ENCODE assay signal across 8 mouse cellular contexts in the genomic region with DNA sequence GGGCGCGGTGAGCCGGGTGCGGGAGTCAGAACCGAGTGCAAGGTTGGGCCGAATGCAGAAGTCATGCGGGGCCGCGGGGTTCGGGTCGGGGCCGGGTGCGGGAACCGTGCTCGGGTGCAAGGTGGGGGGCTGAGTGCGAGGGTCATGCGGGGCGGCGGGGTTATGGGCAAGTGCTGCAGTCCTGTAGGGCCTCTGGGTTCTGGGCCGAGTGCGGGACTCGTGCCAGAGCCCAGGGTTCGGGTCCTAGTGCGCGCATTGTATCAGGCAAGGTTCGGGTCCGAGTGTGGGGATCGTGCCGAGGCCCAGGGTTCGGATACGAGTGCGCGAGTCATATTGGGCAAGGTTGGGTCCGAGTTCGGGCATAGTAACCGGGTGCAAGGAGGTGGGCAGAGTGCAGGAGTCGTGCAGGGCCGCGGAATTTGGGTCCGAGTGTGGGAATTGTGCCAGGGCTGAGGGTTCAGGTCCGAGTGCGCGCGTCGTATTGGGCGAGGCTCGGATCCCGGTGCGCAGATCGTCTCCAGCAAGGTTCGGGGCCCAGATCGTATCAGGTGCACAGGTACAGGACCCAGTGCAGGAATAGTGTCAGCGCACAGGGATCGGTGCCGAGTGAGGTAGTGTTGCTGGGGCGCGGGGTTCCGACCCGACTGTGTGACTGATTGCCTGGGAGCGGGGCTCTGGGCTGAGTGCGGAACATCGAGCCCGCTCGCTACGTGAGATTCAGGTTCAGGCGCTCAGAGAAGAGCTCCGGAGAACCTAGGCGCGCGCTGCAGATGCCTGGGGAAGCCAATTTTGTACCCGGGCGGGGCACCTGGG. TPM values are rescaled to one million over a fixed set of nuclear protein-coding genes. Genes with fewer than 3 reads are reported as not detected.
A peak's percentile ranks its signal among the peaks of the same experiment; 100 is the strongest.
DNase-seq lines count a peak whose midpoint lies in the region; ATAC-seq and TF ChIP-seq lines count a peak whose summit lies in the region.

No protein-coding gene starts in this region.

- no peaks in the 10 kb centered on the region for H3K27me3 ChIP-seq in heart, adult 2 months (ENCODE audit: control insufficient read depth, insufficient read depth, low read length)
- H3K27me3 ChIP-seq in CH12.LX (replicated peaks) = peaks cover 26% of the 10 kb centered on the region
- peaks cover 45% of the 10 kb centered on the region for H3K27me3 ChIP-seq in heart, embryonic 11.5 days (ENCODE audit: control insufficient read depth, insufficient read depth, low read length)
- 0 out of 2 replicates have a peak, but pooled peaks cover 4% of the 10 kb centered on the region for H3K27me3 ChIP-seq in kidney, postnatal 0 days (ENCODE audit: insufficient read depth, low read length)
- peaks cover 18% of the 10 kb centered on the region; the same call in 1 of the 2 replicates for H3K27me3 ChIP-seq in stomach, embryonic 16.5 days (ENCODE audit: control insufficient read depth, insufficient read depth, low read length)

- WGBS in heart, adult 2 months = 1% methylated on average over 72 of the region's 72 CpGs
- WGBS in heart, embryonic 11.5 days (ENCODE audit: insufficient replicate concordance) = under 1% methylated on average over 72 of the region's 72 CpGs
- under 1% methylated on average over 72 of the region's 72 CpGs for WGBS in kidney, postnatal 0 days
- under 1% methylated on average over 72 of the region's 72 CpGs for WGBS in stomach, embryonic 16.5 days

- peak overlapping the region; percentile 60 for H3K4me3 ChIP-seq in heart, adult 2 months
- peak overlapping the region; percentile 68 to 81 (median 70) for H3K4me3 ChIP-seq in CH12.LX (replicated peaks in 1 of 3; ENCODE audit: low read depth in 2 of 3, low read length in 2 of 3, poor library complexity in 1 of 3)
- peak overlapping the region; percentile 67 for H3K4me3 ChIP-seq in heart, embryonic 11.5 days (ENCODE audit: low read depth, low read length)
- H3K4me3 ChIP-seq in kidney, postnatal 0 days (replicated peaks; ENCODE audit: low read depth, low read length) = peak overlapping the region; percentile 95
- peak overlapping the region; percentile 78 for H3K4me3 ChIP-seq in stomach, embryonic 16.5 days (replicated peaks; ENCODE audit: low read length)

- in situ Hi-C loops in CH12.LX (cut with MboI; ENCODE audit: low pct_ligation_motif_present, low pct_unique_long_range_greater_than_20kb, low sequenced_read_pairs) = no loop called here

- H3K4me1 ChIP-seq in heart, adult 2 months (ENCODE audit: control insufficient read depth, insufficient read depth, low read length) = peaks cover 7% of the 10 kb centered on the region
- peaks cover 15% of the 10 kb centered on the region in 2 experiments for H3K4me1 ChIP-seq in CH12.LX (ENCODE audit: control insufficient read depth in 1 of 2, insufficient read depth in 2 of 2)
- 0 out of 2 replicates have a peak, but pooled peaks cover 5% of the 10 kb centered on the region for H3K4me1 ChIP-seq in heart, embryonic 11.5 days (ENCODE audit: control insufficient read depth, insufficient read depth, low read length)
- peaks cover 13% of the 10 kb centered on the region; the same call in 1 of the 2 replicates for H3K4me1 ChIP-seq in kidney, postnatal 0 days (replicated peaks; ENCODE audit: insufficient read depth, low read length)
- H3K4me1 ChIP-seq in stomach, embryonic 16.5 days (ENCODE audit: control insufficient read depth, insufficient read depth, low read length) = peaks cover 13% of the 10 kb centered on the region

- peak overlapping the region; percentile 33 for H3K27ac ChIP-seq in heart, adult 2 months
- no peak overlapping the region for H3K27ac ChIP-seq in CH12.LX (ENCODE audit: insufficient read depth, low read depth)
- no peak overlapping the region for H3K27ac ChIP-seq in heart, embryonic 11.5 days (ENCODE audit: low read depth, low read length)
- no peak overlapping the region for H3K27ac ChIP-seq in kidney, postnatal 0 days
- no peak overlapping the region for H3K27ac ChIP-seq in stomach, embryonic 16.5 days (ENCODE audit: low read length)

- TF ChIP-seq POLR2A in heart, adult 2 months (IDR thresholded peaks at IDR 0.05; ENCODE audit: insufficient read depth, low read depth, low read length) = no peak
- TF ChIP-seq POLR2A in CH12.LX (IDR thresholded peaks at IDR 0.05; ENCODE audit: low read depth, low read length) = no peak

- dilution Hi-C loops in CH12.LX (cut with MboI; ENCODE audit: extremely low pct_ligation_motif_present, extremely low pct_unique_long_range_greater_than_20kb, low sequenced_read_pairs) = no loop called here

- ATAC-seq in heart, embryonic 11.5 days (replicated peaks; ENCODE audit: insufficient number of reproducible peaks, low FRiP score, low TSS enrichment) = peak; percentile 53; the same call in 1 of the 2 replicates
- ATAC-seq in kidney, postnatal 0 days (replicated peaks; ENCODE audit: low FRiP score, low read depth) = peak; percentile 38
- peak; percentile 37; the same call in 1 of the 2 replicates for ATAC-seq in stomach, embryonic 16.5 days (ENCODE audit: insufficient read depth, low FRiP score)

- no peak for TF ChIP-seq CTCF in heart, adult 2 months (IDR thresholded peaks at IDR 0.05)
- no peak for TF ChIP-seq CTCF in CH12.LX (conservative IDR thresholded peaks at IDR 0.05 in 1 of 2, IDR thresholded peaks at IDR 0.05 in 1 of 2; ENCODE audit: low read depth in 2 of 2, low read length in 2 of 2)
- no peak for TF ChIP-seq CTCF in kidney, postnatal 0 days (IDR thresholded peaks at IDR 0.05; ENCODE audit: low read depth)

- H3K9ac ChIP-seq in heart, adult 2 months (ENCODE audit: low read depth, low read length) = peak overlapping the region; percentile 92
- peak overlapping the region; percentile 70 for H3K9ac ChIP-seq in CH12.LX (ENCODE audit: insufficient read depth, low read depth)
- H3K9ac ChIP-seq in heart, embryonic 11.5 days (ENCODE audit: low read depth, low read length) = peak overlapping the region; percentile 85
- H3K9ac ChIP-seq in kidney, postnatal 0 days (ENCODE audit: low read depth, low read length) = peak overlapping the region; percentile 87
- H3K9ac ChIP-seq in stomach, embryonic 16.5 days (ENCODE audit: low read length) = peak overlapping the region; percentile 93

- H3K79me2 ChIP-seq in heart, adult 2 months (replicated peaks; ENCODE audit: control insufficient read depth, insufficient read depth, low read length) = no peaks in the 10 kb centered on the region; the same call in 1 of the 2 replicates
- peaks cover 10% of the 10 kb centered on the region for H3K79me2 ChIP-seq in CH12.LX (replicated peaks; ENCODE audit: control insufficient read depth, extremely low read depth, insufficient read depth, poor library complexity, severe bottlenecking)

- H3K9me3 ChIP-seq in CH12.LX (replicated peaks; ENCODE audit: low read length) = no peaks in the 10 kb centered on the region
- no peaks in the 10 kb centered on the region for H3K9me3 ChIP-seq in heart, embryonic 11.5 days (replicated peaks; ENCODE audit: control insufficient read depth, low read length)
- no peaks in the 10 kb centered on the region for H3K9me3 ChIP-seq in kidney, postnatal 0 days (replicated peaks; ENCODE audit: low read length)
- H3K9me3 ChIP-seq in stomach, embryonic 16.5 days (replicated peaks; ENCODE audit: control insufficient read depth, low read length) = no peaks in the 10 kb centered on the region; the same call in 1 of the 2 replicates

- no peak for TF ChIP-seq RAD21 in CH12.LX (IDR thresholded peaks at IDR 0.05; ENCODE audit: low read depth, low read length)

- intact Hi-C loops in heart, adult 2 months (cut with DNase I) = loop anchor here (2.0 to 5.0 kb wide), 2 partner anchors 22 to 35 kb away; no protein-coding TSS in a partner anchor

- H3K36me3 ChIP-seq in heart, adult 2 months (ENCODE audit: control insufficient read depth, insufficient read depth, low read length) = no peaks in the 10 kb centered on the region
- H3K36me3 ChIP-seq in CH12.LX (replicated peaks in 1 of 2; ENCODE audit: control insufficient read depth in 1 of 2, insufficient read depth in 1 of 2, low read length in 1 of 2) = peaks cover 0 to 1% of the 10 kb centered on the region in 2 experiments
- no peaks in the 10 kb centered on the region for H3K36me3 ChIP-seq in heart, embryonic 11.5 days (ENCODE audit: control insufficient read depth, insufficient read depth, low read length)
- no peaks in the 10 kb centered on the region for H3K36me3 ChIP-seq in kidney, postnatal 0 days (ENCODE audit: insufficient read depth, low read length)
- no peaks in the 10 kb centered on the region for H3K36me3 ChIP-seq in stomach, embryonic 16.5 days (ENCODE audit: control insufficient read depth, insufficient read depth, low read length)

- no peak for TF ChIP-seq EP300 in heart, adult 2 months (IDR thresholded peaks at IDR 0.05; ENCODE audit: insufficient read depth, low read depth, low read length)
- no peak for TF ChIP-seq EP300 in CH12.LX (IDR thresholded peaks at IDR 0.05; ENCODE audit: low read length)

- peak; percentile 44 to 51 for DNase-seq in heart, adult 2 months
- no peak for DNase-seq in heart, adult 9 months (ENCODE audit: low spot score in 2 of 2)
- no peak for DNase-seq in CH12.LX (ENCODE audit: extremely low read depth)
- peak; percentile 83 for DNase-seq in cerebellum, adult 9-11 months
- DNase-seq in kidney, postnatal 0 days (ENCODE audit: low spot score) = peak; percentile 27
- peak; percentile 35 to 49 for DNase-seq in lung, postnatal 4 days

- peak overlapping the region; percentile 63 for H3K4me2 ChIP-seq in CH12.LX (ENCODE audit: insufficient read depth, low read depth, poor library complexity, severe bottlenecking)
- H3K4me2 ChIP-seq in heart, embryonic 11.5 days = peak overlapping the region; percentile 96
- peak overlapping the region; percentile 99 for H3K4me2 ChIP-seq in kidney, postnatal 0 days (ENCODE audit: low read length)
- H3K4me2 ChIP-seq in stomach, embryonic 16.5 days (ENCODE audit: low read depth, low read length) = peak overlapping the region; percentile 99

TF ChIP-seq in CH12.LX, 34 proteins besides CTCF, POLR2A, EP300 and RAD21 (continues in another document):
- no peak for TF ChIP-seq UBTF (IDR thresholded peaks at IDR 0.05; ENCODE audit: low read depth, low read length)
- TF ChIP-seq MYC (IDR thresholded peaks at IDR 0.05; ENCODE audit: low read depth, low read length) = no peak
- TF ChIP-seq ETS1 (conservative IDR thresholded peaks at IDR 0.05; ENCODE audit: low read depth, low read length) = no peak
- no peak for TF ChIP-seq ZNF384 (IDR thresholded peaks at IDR 0.05; ENCODE audit: low read depth, low read length)
- no peak for TF ChIP-seq MAX (IDR thresholded peaks at IDR 0.05; ENCODE audit: low read length)
- TF ChIP-seq USF1 (IDR thresholded peaks at IDR 0.05; ENCODE audit: low read depth, low read length) = no peak
- no peak for TF ChIP-seq IRF4 (IDR thresholded peaks at IDR 0.05; ENCODE audit: low read depth, low read length)

RNA-seq across cellular contexts. Expression of gene Clstn1, which starts 0.7 kb away (rescaled TPM):
- total RNA-seq in heart, adult 2 months (2021) = 10 to 100 TPM; 86.7 to 88.3 TPM
- 25.6 and 26.3 TPM in 2 replicates for polyA plus RNA-seq in heart, adult 2 months (2012; rRNA removed)
- total RNA-seq in CH12.LX (2012; rRNA removed) (51.4 and 53.1 TPM in 2 replicates), CH12.LX (2014; rRNA removed) (26.4 and 27.7 TPM in 2 replicates)
- 35.2 and 36.9 TPM in 2 replicates for polyA plus RNA-seq in CH12.LX (2012; ENCODE audit: insufficient read length, low read depth)
- 12.3 and 18.1 TPM in 2 replicates for polyA plus RNA-seq in heart, embryonic 11.5 days (2014; fragmentation: Nextera tagmentation; extraction: Ambion mirVana)
- 40.7 and 43.9 TPM in 2 replicates for polyA plus RNA-seq in kidney, postnatal 0 days (2015; fragmentation: Nextera tagmentation; extraction: Ambion mirVana)
- 14.7 and 14.9 TPM in 2 replicates for polyA plus RNA-seq in stomach, embryonic 16.5 days (2015; fragmentation: Nextera tagmentation; extraction: Ambion mirVana)

Comparison
In these comparisons a context has a peak if more than half of its experiments do, and no peak if none do; other contexts are left out.
1. DNase-seq: peak in heart, adult 2 months (2 of 2), cerebellum, adult 9-11 months (single experiment), kidney, postnatal 0 days (single experiment) and lung, postnatal 4 days (2 of 2); none in heart, adult 9 months (0 of 2) and CH12.LX (single experiment).
2. Peak in every context shown above with its lines, with median percentiles within 50 percentile points of each other: H3K4me3 ChIP-seq, H3K9ac ChIP-seq, H3K4me2 ChIP-seq and ATAC-seq.